Mouse (Mus musculus) thymus, adult 18-20 months (tissue): ENCODE results near the gene Prn.
A peak's percentile ranks its signal among the peaks of the same experiment; 100 is the strongest.

Source experiments
- DNase-seq, 2 experiments: peaks; one replicate each; pipeline ENCODE4 v3.0.0; 2022; ENCODE audit warnings: mixed read lengths in 2 of 2

Prn gene

GRCm38 (mm10) chr2:131907311-131907710 is 2.4 kb upstream of the Prn start:
- no peak for DNase-seq

- no peak for DNase-seq
These were observed 1.4 kb upstream of the Prn start for GRCm38 (mm10) chr2:131908351-131908861.

- no peak for DNase-seq
These were observed 851 bp upstream of the Prn start for GRCm38 (mm10) chr2:131908906-131909305.

- DNase-seq = no peak
These were observed 1.1 kb downstream of the Prn start for GRCm38 (mm10) chr2:131910847-131911246.

- DNase-seq = no peak
These were observed 1.6 kb downstream of the Prn start for GRCm38 (mm10) chr2:131911341-131911740.

- no peak for DNase-seq
These were observed 2.9 kb downstream of the Prn start for GRCm38 (mm10) chr2:131912526-131913258.

GRCm38 (mm10) chr2:131932275-131932902 is 22.6 kb downstream of the Prn start:
- DNase-seq = no peak

GRCm38 (mm10) chr2:131933013-131933412 is 23.3 kb downstream of the Prn start:
- no peak for DNase-seq

- DNase-seq = no peak
These were observed 23.8 kb downstream of the Prn start for GRCm38 (mm10) chr2:131933598-131933997.

GRCm38 (mm10) chr2:131934243-131934642 is 24.5 kb downstream of the Prn start:
- no peak for DNase-seq

- DNase-seq = no peak
These were observed 25.8 kb downstream of the Prn start for GRCm38 (mm10) chr2:131935390-131936105.

GRCm38 (mm10) chr2:131936410-131936809 is 26.7 kb downstream of the Prn start:
- DNase-seq = no peak

GRCm38 (mm10) chr2:131939404-131940111 is 29.8 kb downstream of the Prn start:
- DNase-seq = no peak

GRCm38 (mm10) chr2:131940506-131940905 is 30.7 kb downstream of the Prn start:
- no peak for DNase-seq

GRCm38 (mm10) chr2:131941501-131941900 is 31.7 kb downstream of the Prn start:
- DNase-seq = no peak

- no peak for DNase-seq
These were observed 34.6 kb downstream of the Prn start for GRCm38 (mm10) chr2:131944370-131944769.

- no peak for DNase-seq
These were observed 35.5 kb downstream of the Prn start for GRCm38 (mm10) chr2:131945225-131945624.

- no peak for DNase-seq
These were observed 36.0 kb downstream of the Prn start for GRCm38 (mm10) chr2:131945765-131946164.

GRCm38 (mm10) chr2:131946351-131946750 is 36.6 kb downstream of the Prn start:
- DNase-seq = peak in 1 of 2 experiments; percentile 1

GRCm38 (mm10) chr2:131948156-131948555 is 38.4 kb downstream of the Prn start:
- no peak for DNase-seq

- DNase-seq = no peak
These were observed 39.3 kb downstream of the Prn start for GRCm38 (mm10) chr2:131948916-131949639.
